Mouse (Mus musculus): ENCODE results near the gene Pcyt1b. TPM values are rescaled to one million over a fixed set of nuclear protein-coding genes. Genes with fewer than 3 reads are reported as not detected.

The Pcyt1b gene
- total and polyA plus RNA-seq, 3 experiments, result 0.13 to 1.7 (median 0.35) TPM

GRCm38 (mm10) chrX:93676228-93676627, 21.6 kb downstream of the Pcyt1b start:
- dilution Hi-C loops (cut with MboI; ENCODE audit: extremely low pct_ligation_motif_present, extremely low pct_unique_long_range_greater_than_20kb, low sequenced_read_pairs) (no loop called here), in situ Hi-C loops (cut with MboI; ENCODE audit: low pct_ligation_motif_present, low pct_unique_long_range_greater_than_20kb, low sequenced_read_pairs) (no loop called here)
- H3K9ac ChIP-seq (ENCODE audit: insufficient read depth, low read depth), result no peak overlapping the region
- no peak overlapping the region for H3K4me2 ChIP-seq (ENCODE audit: insufficient read depth, low read depth, poor library complexity, severe bottlenecking)
- peaks cover 0 to 4% of the 10 kb centered on the region in 2 experiments; a peak in 1 of 4 replicates for H3K4me1 ChIP-seq (ENCODE audit: control insufficient read depth in 1 of 2, insufficient read depth in 2 of 2)
- H3K4me3 ChIP-seq (replicated peaks in 1 of 3; ENCODE audit: low read depth in 2 of 3, low read length in 2 of 3, poor library complexity in 1 of 3), result no peak overlapping the region
- no peaks in the 10 kb centered on the region for H3K27me3 ChIP-seq (replicated peaks)
- H3K9me3 ChIP-seq (replicated peaks; ENCODE audit: low read length), result no peaks in the 10 kb centered on the region
- no peak for DNase-seq (ENCODE audit: extremely low read depth)
- no peak overlapping the region for H3K27ac ChIP-seq (ENCODE audit: insufficient read depth, low read depth)
- H3K36me3 ChIP-seq (replicated peaks in 1 of 2; ENCODE audit: control insufficient read depth in 1 of 2, insufficient read depth in 1 of 2, low read length in 1 of 2), result no peaks in the 10 kb centered on the region
- no peaks in the 10 kb centered on the region for H3K79me2 ChIP-seq (replicated peaks; ENCODE audit: control insufficient read depth, extremely low read depth, insufficient read depth, poor library complexity, severe bottlenecking)
- TF ChIP-seq BHLHE40 (IDR thresholded peaks at IDR 0.05; ENCODE audit: low read depth, low read length) (no peak), ZKSCAN1 (IDR thresholded peaks at IDR 0.05; ENCODE audit: borderline replicate concordance, low read depth, low read length) (no peak), JUND (conservative IDR thresholded peaks at IDR 0.05; ENCODE audit: low read depth, low read length) (no peak), MAX (IDR thresholded peaks at IDR 0.05; ENCODE audit: low read length) (no peak), GABPA (IDR thresholded peaks at IDR 0.05; ENCODE audit: insufficient replicate concordance, low read depth, low read length) (no peak), MAZ (IDR thresholded peaks at IDR 0.05; ENCODE audit: low read depth, low read length) (no peak), SMC3 (IDR thresholded peaks at IDR 0.05; ENCODE audit: low read depth, low read length) (no peak), ZMIZ1 (IDR thresholded peaks at IDR 0.05; ENCODE audit: low read depth, low read length) (no peak), NRF1 (IDR thresholded peaks at IDR 0.05; ENCODE audit: low read depth, low read length) (no peak), PAX5 (IDR thresholded peaks at IDR 0.05; ENCODE audit: low read length) (no peak), USF1 (IDR thresholded peaks at IDR 0.05; ENCODE audit: low read depth, low read length) (no peak), TBP (conservative IDR thresholded peaks at IDR 0.05; ENCODE audit: low read depth, low read length) (no peak), ZNF384 (IDR thresholded peaks at IDR 0.05; ENCODE audit: low read depth, low read length) (no peak)

- H3K4me2 ChIP-seq (ENCODE audit: insufficient read depth, low read depth, poor library complexity, severe bottlenecking), result no peak overlapping the region
- dilution Hi-C loops (cut with MboI; ENCODE audit: extremely low pct_ligation_motif_present, extremely low pct_unique_long_range_greater_than_20kb, low sequenced_read_pairs), result no loop called here
- DNase-seq (ENCODE audit: extremely low read depth), result peak; percentile 22
- H3K4me3 ChIP-seq (replicated peaks in 1 of 3; ENCODE audit: low read depth in 2 of 3, low read length in 2 of 3, poor library complexity in 1 of 3), result no peak overlapping the region
- TF ChIP-seq MAZ (IDR thresholded peaks at IDR 0.05; ENCODE audit: low read depth, low read length) (no peak), USF1 (IDR thresholded peaks at IDR 0.05; ENCODE audit: low read depth, low read length) (no peak), TCF12 (IDR thresholded peaks at IDR 0.05; ENCODE audit: low read depth, low read length) (no peak), USF2 (conservative IDR thresholded peaks at IDR 0.05; ENCODE audit: low read depth, low read length) (no peak), ETS1 (conservative IDR thresholded peaks at IDR 0.05; ENCODE audit: low read depth, low read length) (no peak), IRF4 (IDR thresholded peaks at IDR 0.05; ENCODE audit: low read depth, low read length) (no peak), ZMIZ1 (IDR thresholded peaks at IDR 0.05; ENCODE audit: low read depth, low read length) (no peak), POLR2A (IDR thresholded peaks at IDR 0.05; ENCODE audit: low read depth, low read length) (no peak), JUN (IDR thresholded peaks at IDR 0.05; ENCODE audit: insufficient read depth, low read depth, low read length) (no peak), POLR2AphosphoS2 (IDR thresholded peaks at IDR 0.05; ENCODE audit: low read depth, low read length) (no peak), HCFC1 (IDR thresholded peaks at IDR 0.05; ENCODE audit: low read depth, low read length) (no peak)
- no peaks in the 10 kb centered on the region for H3K9me3 ChIP-seq (replicated peaks; ENCODE audit: low read length)
- peaks cover 0 to 8% of the 10 kb centered on the region in 2 experiments; a peak in 1 of 4 replicates for H3K4me1 ChIP-seq (ENCODE audit: control insufficient read depth in 1 of 2, insufficient read depth in 2 of 2)
- H3K79me2 ChIP-seq (replicated peaks; ENCODE audit: control insufficient read depth, extremely low read depth, insufficient read depth, poor library complexity, severe bottlenecking), result no peaks in the 10 kb centered on the region
- H3K27me3 ChIP-seq (replicated peaks), result no peaks in the 10 kb centered on the region
- in situ Hi-C loops (cut with MboI; ENCODE audit: low pct_ligation_motif_present, low pct_unique_long_range_greater_than_20kb, low sequenced_read_pairs), result no loop called here
- no peak overlapping the region for H3K9ac ChIP-seq (ENCODE audit: insufficient read depth, low read depth)
- no peak overlapping the region for H3K27ac ChIP-seq (ENCODE audit: insufficient read depth, low read depth)
- no peaks in the 10 kb centered on the region for H3K36me3 ChIP-seq (replicated peaks in 1 of 2; ENCODE audit: control insufficient read depth in 1 of 2, insufficient read depth in 1 of 2, low read length in 1 of 2)
These were observed 34.6 kb downstream of the Pcyt1b start for GRCm38 (mm10) chrX:93689287-93689686.
